Mouse (Mus musculus) forebrain, embryonic 11.5 days (tissue): ENCODE measurements around the gene Nsmce3. TPM values are rescaled to one million over a fixed set of nuclear protein-coding genes. Genes with fewer than 3 reads are reported as not detected.

Source experiments
- ATAC-seq: fragments of 200-750 bp; cut with Nextera tagmentation; replicated peaks from 2 replicates; pipeline ENCODE4 v1.8.0; 2017; ENCODE audit warnings: moderate TSS enrichment; ENCODE audit not compliant: low FRiP score
- DNase-seq: peaks from one replicate; pipeline ENCODE4 v3.0.0-alpha.2; 2017; ENCODE audit warnings: low spot score
- H3K27ac ChIP-seq: fragments of 300-500 bp; sonication (generic); 2 replicates; pipeline ENCODE4 v1.5.1; 2014; ENCODE audit warnings: low read depth, low read length
- H3K27me3 ChIP-seq: fragments of 300-500 bp; sonication (generic); 2 replicates; pipeline ENCODE4 v1.6.1; 2014; ENCODE audit warnings: mild to moderate bottlenecking, low read length, mixed read lengths; ENCODE audit not compliant: control insufficient read depth, insufficient read depth
- H3K36me3 ChIP-seq: fragments of 300-500 bp; sonication (generic); 2 replicates; pipeline ENCODE4 v1.6.1; 2014; ENCODE audit warnings: mild to moderate bottlenecking, low read length, moderate library complexity, mixed read lengths; ENCODE audit not compliant: control insufficient read depth, insufficient read depth
- H3K4me1 ChIP-seq: fragments of 300-500 bp; sonication (generic); replicated peaks from 2 replicates; pipeline ENCODE4 v1.6.1; 2014; ENCODE audit warnings: low read length, mixed read lengths; ENCODE audit not compliant: control insufficient read depth, insufficient read depth
- H3K4me2 ChIP-seq: fragments of 300-500 bp; sonication (generic); 2 replicates; pipeline ENCODE4 v1.6.1; 2014; ENCODE audit warnings: low read depth, mild to moderate bottlenecking, low read length, moderate library complexity, mixed read lengths; ENCODE audit not compliant: severe bottlenecking
- H3K4me3 ChIP-seq: fragments of 300-500 bp; sonication (generic); 2 replicates; pipeline ENCODE4 v1.5.1; 2014; ENCODE audit warnings: low read depth, low read length
- H3K9ac ChIP-seq: fragments of 300-500 bp; sonication (generic); 2 replicates; pipeline ENCODE4 v1.6.1; 2014; ENCODE audit warnings: low read length
- H3K9me3 ChIP-seq: fragments of 300-500 bp; sonication (generic); 2 replicates; pipeline ENCODE4 v1.6.1; 2016; ENCODE audit warnings: low read length, mixed read lengths; ENCODE audit not compliant: control insufficient read depth
- WGBS: fragments of 180-500 bp; shearing (Covaris S2); extraction: QIAGEN DNeasy Blood & Tissue Kit; methylation state at CpG from one replicate; pipeline ENCODE4 v1.1.7; 2014; 5-methylcytosine and 5-hydroxymethylcytosine counted together
- polyA plus RNA-seq: library from polyadenylated mRNA; unstranded; fragments of >200 nt; fragmentation: Nextera tagmentation; extraction: Ambion mirVana; gene quantifications from 2 replicates; pipeline ENCODE4 v1.2.1, GENCODE M21; 2014

Nsmce3 gene
- 11.0 and 11.5 TPM in 2 replicates for polyA plus RNA-seq

GRCm38 (mm10) chr7:64872743-64873241 lies at the start of gene Nsmce3:
TSS of gene Nsmce3 (minus strand) at chr7:64872997.
- H3K9me3 ChIP-seq: no peaks in the 10 kb centered on the region
- no peaks in the 10 kb centered on the region for H3K36me3 ChIP-seq
- DNase-seq (peak; percentile 98), ATAC-seq (peak; percentile 95)
- H3K4me1 ChIP-seq: 0 out of 2 replicates have a peak, but pooled peaks cover 8% of the 10 kb centered on the region
- H3K27me3 ChIP-seq: no peaks in the 10 kb centered on the region
- WGBS: under 1% methylated on average over 54 of the region's 57 CpGs
- H3K4me3 ChIP-seq: peak within 1 kb of the TSS; percentile 86
- peak within 1 kb of the TSS; percentile 93 for H3K27ac ChIP-seq
- peak within 1 kb of the TSS; percentile 94 for H3K9ac ChIP-seq
- H3K4me2 ChIP-seq: peak within 1 kb of the TSS; percentile 62

GRCm38 (mm10) chr7:64921189-64921588 lies 48.4 kb upstream of the Nsmce3 start:
- WGBS: 73% methylated on average over 13 of the region's 13 CpGs
- no peak overlapping the region for H3K27ac ChIP-seq
- ATAC-seq (no peak), DNase-seq (no peak)
- no peaks in the 10 kb centered on the region for H3K4me1 ChIP-seq
- no peaks in the 10 kb centered on the region for H3K9me3 ChIP-seq
- no peak overlapping the region for H3K9ac ChIP-seq
- H3K27me3 ChIP-seq: no peaks in the 10 kb centered on the region
- H3K4me2 ChIP-seq: no peak overlapping the region
- no peak overlapping the region for H3K4me3 ChIP-seq
- no peaks in the 10 kb centered on the region for H3K36me3 ChIP-seq

- no peak for ATAC-seq
- Histone ChIP-seq H3K27me3 (no peaks in the 10 kb centered on the region), H3K4me3 (no peak overlapping the region), H3K9ac (no peak overlapping the region), H3K36me3 (no peaks in the 10 kb centered on the region), H3K27ac (no peak overlapping the region), H3K4me1 (no peaks in the 10 kb centered on the region), H3K4me2 (no peak overlapping the region), H3K9me3 (no peaks in the 10 kb centered on the region)
- 47% methylated on average over 5 of the region's 5 CpGs for WGBS
- no peak for DNase-seq
Measured at GRCm38 (mm10) chr7:64920735-64921134, 47.9 kb upstream of the Nsmce3 start.

GRCm38 (mm10) chr7:64916654-64917053 lies 43.9 kb upstream of the Nsmce3 start:
- Histone ChIP-seq H3K27ac (no peak overlapping the region), H3K4me3 (no peak overlapping the region), H3K4me1 (no peaks in the 10 kb centered on the region), H3K27me3 (no peaks in the 10 kb centered on the region), H3K36me3 (no peaks in the 10 kb centered on the region), H3K9me3 (no peaks in the 10 kb centered on the region), H3K4me2 (no peak overlapping the region), H3K9ac (no peak overlapping the region)
- ATAC-seq (no peak), DNase-seq (no peak)
- WGBS: 70% methylated on average over 7 of the region's 7 CpGs

- no peaks in the 10 kb centered on the region for H3K36me3 ChIP-seq
- 83% methylated on average over 2 of the region's 2 CpGs for WGBS
- no peaks in the 10 kb centered on the region for H3K9me3 ChIP-seq
- H3K4me2 ChIP-seq: no peak overlapping the region
- H3K27me3 ChIP-seq: no peaks in the 10 kb centered on the region
- no peak overlapping the region for H3K27ac ChIP-seq
- ATAC-seq (no peak), DNase-seq (no peak)
- H3K4me1 ChIP-seq: no peaks in the 10 kb centered on the region
- no peak overlapping the region for H3K9ac ChIP-seq
- no peak overlapping the region for H3K4me3 ChIP-seq
Measured at GRCm38 (mm10) chr7:64915121-64915520, 42.3 kb upstream of the Nsmce3 start.

- no peak overlapping the region for H3K4me2 ChIP-seq
- ATAC-seq: no peak
- H3K4me1 ChIP-seq: no peaks in the 10 kb centered on the region
- H3K36me3 ChIP-seq: no peaks in the 10 kb centered on the region
- no peak for DNase-seq
- 78% methylated on average over 2 of the region's 2 CpGs for WGBS
- H3K9ac ChIP-seq: no peak overlapping the region
- H3K4me3 ChIP-seq: no peak overlapping the region
- H3K27ac ChIP-seq: no peak overlapping the region
- H3K9me3 ChIP-seq: no peaks in the 10 kb centered on the region
- no peaks in the 10 kb centered on the region for H3K27me3 ChIP-seq
Measured at GRCm38 (mm10) chr7:64911945-64912344, 39.1 kb upstream of the Nsmce3 start.

- Histone ChIP-seq H3K27me3 (no peaks in the 10 kb centered on the region), H3K36me3 (no peaks in the 10 kb centered on the region), H3K9me3 (no peaks in the 10 kb centered on the region), H3K4me1 (no peaks in the 10 kb centered on the region), H3K9ac (no peak overlapping the region), H3K27ac (no peak overlapping the region), H3K4me3 (no peak overlapping the region), H3K4me2 (no peak overlapping the region)
- WGBS: 96% methylated on average over 2 of the region's 2 CpGs
- ATAC-seq: no peak
- no peak for DNase-seq
Measured at GRCm38 (mm10) chr7:64910208-64910607, 37.4 kb upstream of the Nsmce3 start.

- H3K36me3 ChIP-seq: no peaks in the 10 kb centered on the region
- no peaks in the 10 kb centered on the region for H3K9me3 ChIP-seq
- no peak for ATAC-seq
- no peaks in the 10 kb centered on the region for H3K4me1 ChIP-seq
- H3K9ac ChIP-seq: no peak overlapping the region
- H3K27ac ChIP-seq: no peak overlapping the region
- DNase-seq: no peak
- H3K27me3 ChIP-seq: no peaks in the 10 kb centered on the region
- WGBS: 85% methylated on average over 5 of the region's 5 CpGs
- H3K4me2 ChIP-seq: no peak overlapping the region
- no peak overlapping the region for H3K4me3 ChIP-seq
Measured at GRCm38 (mm10) chr7:64906955-64907354, 34.2 kb upstream of the Nsmce3 start.

GRCm38 (mm10) chr7:64905506-64905905 lies 32.7 kb upstream of the Nsmce3 start:
- WGBS: 86% methylated on average over 3 of the region's 3 CpGs
- ATAC-seq: no peak
- no peaks in the 10 kb centered on the region for H3K36me3 ChIP-seq
- H3K4me2 ChIP-seq: no peak overlapping the region
- no peaks in the 10 kb centered on the region for H3K27me3 ChIP-seq
- H3K9me3 ChIP-seq: no peaks in the 10 kb centered on the region
- H3K4me3 ChIP-seq: no peak overlapping the region
- H3K27ac ChIP-seq: no peak overlapping the region
- DNase-seq: no peak
- no peak overlapping the region for H3K9ac ChIP-seq
- H3K4me1 ChIP-seq: no peaks in the 10 kb centered on the region
